Mouse (Mus musculus) testis, adult 2 months (tissue): ENCODE results near the gene Ldha.

Source experiments
- CTCF ChIP-seq: fragments of 200-500 bp; IDR thresholded peaks from 2 replicates; pipeline ENCODE4 v1.5.1; 2012; ENCODE audit warnings: low read depth, mild to moderate bottlenecking, inconsistent platforms, low read length, moderate library complexity; ENCODE audit not compliant: control insufficient read depth, insufficient read depth, insufficient replicate concordance
- POLR2A ChIP-seq: fragments of 200-500 bp; IDR thresholded peaks from 2 replicates; pipeline ENCODE4 v1.6.1; 2012; ENCODE audit warnings: low read depth, mild to moderate bottlenecking, inconsistent platforms, low read length, moderate library complexity; ENCODE audit not compliant: control insufficient read depth

DNA sequence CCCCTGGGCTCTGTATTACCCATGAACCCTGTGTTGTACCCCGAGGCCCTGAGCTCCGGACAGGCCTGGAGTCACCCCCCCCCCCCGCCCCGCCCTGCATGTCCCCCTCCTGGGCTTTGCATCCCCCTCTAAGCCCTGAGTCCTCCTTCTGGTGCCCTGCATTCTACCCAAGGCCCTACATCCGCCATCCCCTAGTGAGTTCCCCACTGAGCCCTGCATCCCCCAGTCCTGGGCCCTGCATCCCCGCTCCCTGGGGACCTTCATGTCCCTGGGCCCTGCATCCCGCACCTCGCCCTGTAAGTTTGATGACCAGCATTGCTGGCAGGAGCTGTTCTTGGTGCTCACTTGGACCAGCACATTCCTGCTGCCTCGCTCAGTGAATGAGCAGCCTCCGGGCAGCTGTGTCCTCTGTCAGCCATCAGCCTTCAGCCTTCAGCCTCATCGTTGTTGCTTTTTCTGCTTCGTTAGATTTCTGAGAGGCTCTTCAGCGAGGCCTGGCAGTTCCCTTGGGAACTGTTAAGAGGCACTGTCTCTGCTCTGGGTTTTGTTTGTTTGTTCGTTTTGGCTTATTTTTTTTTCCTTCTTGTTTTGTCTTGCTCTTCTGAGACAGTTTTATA is 6.2 kb upstream of the Ldha start:
- TF ChIP-seq CTCF (no peak), POLR2A (no peak)
